Mouse (Mus musculus) heart, embryonic 13.5 days (tissue): ENCODE data around the gene Cobll1. TPM values are rescaled to one million over a fixed set of nuclear protein-coding genes. Genes with fewer than 3 reads are reported as not detected.
A peak's percentile ranks its signal among the peaks of the same experiment; 100 is the strongest.

Experiments
- ATAC-seq: fragments of 200-750 bp; cut with Nextera tagmentation; 2 replicates; pipeline ENCODE4 v1.8.0; 2017; ENCODE audit warnings: moderate TSS enrichment; ENCODE audit not compliant: insufficient number of reproducible peaks, low FRiP score, low TSS enrichment; ENCODE audit errors: extremely low read depth
- H3K27ac ChIP-seq: fragments of 300-500 bp; sonication (generic); replicated peaks from 2 replicates; pipeline ENCODE4 v1.5.1; 2015; ENCODE audit warnings: moderate library complexity, mild to moderate bottlenecking, inconsistent platforms
- H3K27me3 ChIP-seq: fragments of 300-500 bp; sonication (generic); replicated peaks from 2 replicates; pipeline ENCODE4 v1.6.1; 2015; ENCODE audit warnings: mild to moderate bottlenecking, inconsistent platforms
- H3K36me3 ChIP-seq: fragments of 300-500 bp; sonication (generic); 2 replicates; pipeline ENCODE4 v1.6.1; 2015; ENCODE audit warnings: mild to moderate bottlenecking, inconsistent platforms
- H3K4me1 ChIP-seq: fragments of 300-500 bp; sonication (generic); 2 replicates; pipeline ENCODE4 v1.6.1; 2015; ENCODE audit warnings: inconsistent platforms
- H3K4me2 ChIP-seq: fragments of 300-500 bp; sonication (generic); 2 replicates; pipeline ENCODE4 v1.6.1; 2015; ENCODE audit warnings: inconsistent platforms, mild to moderate bottlenecking, moderate library complexity
- H3K4me3 ChIP-seq: fragments of 300-500 bp; sonication (generic); 2 replicates; pipeline ENCODE4 v1.5.1; 2015; ENCODE audit warnings: moderate library complexity, mild to moderate bottlenecking, inconsistent platforms
- H3K9ac ChIP-seq: fragments of 300-500 bp; sonication (generic); 2 replicates; pipeline ENCODE4 v1.6.1; 2015; ENCODE audit warnings: inconsistent platforms, mild to moderate bottlenecking, moderate library complexity
- H3K9me3 ChIP-seq: fragments of 300-500 bp; sonication (generic); 2 replicates; pipeline ENCODE4 v1.6.1; 2016; ENCODE audit warnings: inconsistent platforms
- WGBS: fragments of 180-500 bp; shearing (Covaris S2); methylation state at CpG from one replicate; pipeline ENCODE4 v1.1.7; 2015; ENCODE audit warnings: mixed read lengths; 5-methylcytosine and 5-hydroxymethylcytosine counted together
- polyA plus RNA-seq: library from polyadenylated mRNA; unstranded; fragments of >200 nt; fragmentation: Nextera tagmentation; extraction: Ambion mirVana; gene quantifications from 2 replicates; pipeline ENCODE4 v1.2.1, GENCODE M21; 2015

The Cobll1 gene
- polyA plus RNA-seq, 1 experiment from 2014 or later, result 8.1 TPM

DNA sequence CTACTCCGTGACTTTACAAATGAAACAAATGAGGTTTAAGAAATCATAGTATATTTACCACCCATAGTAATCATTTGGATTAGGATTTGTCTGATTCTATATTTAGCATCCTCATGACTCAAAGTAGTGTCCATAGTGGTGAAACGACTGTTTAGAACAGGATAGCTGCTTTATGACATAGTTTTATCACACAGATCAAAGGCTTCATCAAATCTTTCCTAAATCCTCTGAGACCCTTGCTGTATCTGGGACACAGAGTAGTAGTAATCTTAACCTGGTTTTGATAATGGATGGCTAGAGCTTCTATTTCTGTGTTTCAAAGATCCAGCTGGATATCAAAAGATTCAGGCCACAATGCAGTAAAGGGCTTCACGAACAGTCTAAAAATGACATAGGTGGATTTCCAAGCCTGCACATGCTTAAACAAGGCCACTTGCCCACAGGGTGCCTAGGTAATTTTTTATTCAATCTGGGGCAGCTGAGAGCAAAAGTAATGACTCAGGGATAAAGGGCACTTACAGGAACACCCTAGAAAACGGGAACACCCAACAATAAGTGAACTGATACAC is 98.0 kb downstream of the Cobll1 start:
- H3K36me3 ChIP-seq, result no peaks in the 10 kb centered on the region
- no peak overlapping the region for H3K4me2 ChIP-seq
- ATAC-seq, result no peak
- no peak overlapping the region for H3K9ac ChIP-seq
- 51% methylated on average over 4 of the region's 4 CpGs for WGBS
- peaks cover 6% of the 10 kb centered on the region; the same call in 1 of the 2 replicates for H3K9me3 ChIP-seq
- no peaks in the 10 kb centered on the region for H3K27me3 ChIP-seq
- peak overlapping the region; percentile 48; the same call in 1 of the 2 replicates for H3K27ac ChIP-seq
- no peak overlapping the region for H3K4me3 ChIP-seq
- peaks cover 32% of the 10 kb centered on the region for H3K4me1 ChIP-seq

DNA sequence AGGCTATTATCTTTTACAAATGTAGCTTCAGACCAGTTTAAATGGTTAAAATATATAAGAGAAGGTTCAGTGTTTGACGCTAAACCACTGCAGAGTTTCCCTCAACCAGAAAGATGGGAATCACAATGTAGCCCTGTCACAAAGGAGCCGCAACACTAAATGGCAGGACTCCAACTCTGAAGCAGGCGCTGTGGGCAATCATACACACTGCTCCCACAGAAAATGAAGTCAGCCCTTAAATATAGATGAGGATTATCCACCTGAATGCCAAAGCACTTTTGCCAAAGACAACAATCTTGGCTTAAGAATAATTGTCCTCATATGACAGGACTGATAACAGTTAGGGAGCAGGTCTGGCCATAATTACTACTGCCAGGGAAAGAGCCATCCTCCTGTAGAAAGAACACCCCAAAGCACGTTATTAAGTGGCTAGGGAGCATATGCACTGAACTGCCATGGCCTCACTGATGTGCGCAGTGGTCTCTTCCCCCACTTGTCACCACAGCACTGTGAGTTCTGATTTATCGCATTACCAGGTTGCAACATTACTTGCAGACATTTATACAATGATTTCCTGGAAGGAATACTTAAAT is 98.8 kb downstream of the Cobll1 start:
- H3K4me1 ChIP-seq, result peaks cover 32% of the 10 kb centered on the region
- no peak overlapping the region for H3K9ac ChIP-seq
- peaks cover 6% of the 10 kb centered on the region; the same call in 1 of the 2 replicates for H3K9me3 ChIP-seq
- H3K36me3 ChIP-seq, result no peaks in the 10 kb centered on the region
- no peak for ATAC-seq
- 28% methylated on average over 6 of the region's 6 CpGs for WGBS
- peak overlapping the region; percentile 33 for H3K27ac ChIP-seq
- 0 out of 2 replicates have a peak overlapping the region, but pooled peaks have one; percentile 1 for H3K4me2 ChIP-seq
- no peaks in the 10 kb centered on the region for H3K27me3 ChIP-seq
- H3K4me3 ChIP-seq, result no peak overlapping the region

DNA sequence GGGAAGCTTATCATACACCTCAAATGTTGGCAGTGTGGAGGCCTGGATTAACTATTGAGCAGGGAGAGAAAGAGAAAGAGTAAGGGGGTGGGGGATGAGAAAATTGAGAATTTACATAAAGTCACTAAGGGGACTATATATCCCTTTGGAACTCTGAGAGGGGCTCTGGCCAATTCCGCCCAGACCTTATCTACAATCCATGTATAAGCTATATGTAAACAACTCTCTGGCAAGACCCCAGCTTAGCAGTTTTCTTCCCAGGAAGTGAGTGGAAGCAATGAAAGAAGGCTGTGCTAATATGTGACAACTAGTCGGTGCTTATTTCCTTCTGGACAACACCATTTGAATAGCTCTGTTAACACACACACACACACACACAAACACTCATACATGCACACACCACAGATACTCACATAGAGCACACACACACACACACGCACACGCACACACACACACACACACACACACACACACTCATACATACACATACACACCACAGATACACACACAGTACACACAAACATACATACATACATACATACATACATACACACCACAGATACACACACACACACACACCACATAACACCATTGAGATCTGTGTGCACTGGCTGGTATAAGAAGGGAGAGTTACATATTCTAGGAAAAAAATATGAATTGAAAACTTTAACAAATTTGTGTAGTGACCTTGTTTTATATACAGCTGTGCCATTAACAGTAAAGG is 99.4 kb downstream of the Cobll1 start:
- H3K9me3 ChIP-seq, result peaks cover 6% of the 10 kb centered on the region; the same call in 1 of the 2 replicates
- peak overlapping the region; percentile 36 for H3K27ac ChIP-seq
- no peak overlapping the region for H3K9ac ChIP-seq
- H3K4me3 ChIP-seq, result no peak overlapping the region
- no peak; the same call in 1 of the 2 replicates for ATAC-seq
- H3K36me3 ChIP-seq, result no peaks in the 10 kb centered on the region
- peaks cover 32% of the 10 kb centered on the region for H3K4me1 ChIP-seq
- no peaks in the 10 kb centered on the region for H3K27me3 ChIP-seq
- H3K4me2 ChIP-seq, result 0 out of 2 replicates have a peak overlapping the region, but pooled peaks have one; percentile 1
- 73% methylated on average over 4 of the region's 4 CpGs for WGBS

DNA sequence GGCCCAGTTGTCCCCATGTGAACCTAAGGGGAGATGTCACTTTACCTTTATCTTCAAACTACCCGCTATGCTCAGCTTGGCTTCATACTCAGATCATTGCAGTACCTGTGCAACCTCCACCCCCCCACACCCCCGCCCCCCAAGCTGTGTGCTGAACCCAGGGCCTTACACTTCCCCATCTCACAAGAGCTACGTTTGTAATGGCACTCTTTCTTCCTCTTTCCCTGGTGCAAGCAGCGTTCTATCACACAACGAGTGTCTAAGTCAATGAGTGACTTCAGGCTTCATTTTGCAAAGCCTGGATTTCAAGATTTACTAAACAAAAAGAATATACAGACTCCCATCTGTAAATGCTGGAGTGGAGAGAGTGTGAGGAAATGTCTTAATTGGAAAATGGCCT is 100.2 kb downstream of the Cobll1 start:
- WGBS, result 74% methylated on average over 5 of the region's 5 CpGs
- H3K4me3 ChIP-seq, result no peak overlapping the region
- H3K36me3 ChIP-seq, result no peaks in the 10 kb centered on the region
- no peak overlapping the region for H3K9ac ChIP-seq
- peaks cover 32% of the 10 kb centered on the region for H3K4me1 ChIP-seq
- ATAC-seq, result no peak
- peak overlapping the region; percentile 36; the same call in 1 of the 2 replicates for H3K27ac ChIP-seq
- peaks cover 6% of the 10 kb centered on the region; the same call in 1 of the 2 replicates for H3K9me3 ChIP-seq
- H3K27me3 ChIP-seq, result no peaks in the 10 kb centered on the region
- H3K4me2 ChIP-seq, result no peak overlapping the region

DNA sequence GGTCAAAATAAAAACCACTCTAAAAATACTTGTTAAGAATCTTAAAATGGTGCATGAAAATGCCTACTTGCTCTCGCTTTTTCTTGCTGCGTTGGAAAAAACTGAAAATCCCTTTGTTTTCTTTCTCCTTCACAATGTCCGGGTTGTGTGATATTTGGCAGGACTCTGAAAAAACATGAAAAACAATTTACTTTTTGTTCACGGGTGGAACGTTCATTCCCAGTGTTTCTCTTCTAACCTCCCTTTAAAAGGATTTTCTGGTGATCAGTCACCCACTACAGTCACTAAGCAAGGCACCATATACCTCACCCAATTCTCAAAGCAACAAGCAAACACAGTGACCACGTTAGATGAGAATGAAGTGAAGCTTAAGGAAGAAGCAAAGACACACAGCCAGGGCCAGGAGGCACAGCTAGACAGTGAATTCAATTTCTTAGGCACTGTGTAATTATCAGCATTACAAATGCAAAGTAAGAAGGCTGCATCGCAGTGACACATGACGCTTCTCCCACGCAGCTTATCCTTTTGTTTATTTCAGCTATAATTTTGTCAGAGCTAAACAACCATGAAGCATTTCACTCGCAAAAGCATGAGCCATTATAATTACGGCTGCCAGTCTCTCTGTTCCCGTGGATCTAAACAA is 112.9 kb downstream of the Cobll1 start:
- 85% methylated on average over 12 of the region's 12 CpGs for WGBS
- Histone ChIP-seq H3K4me1 (peaks cover 16% of the 10 kb centered on the region), H3K36me3 (peaks cover 11% of the 10 kb centered on the region), H3K9me3 (no peaks in the 10 kb centered on the region), H3K9ac (no peak overlapping the region), H3K4me3 (no peak overlapping the region), H3K27ac (no peak overlapping the region), H3K27me3 (no peaks in the 10 kb centered on the region), H3K4me2 (no peak overlapping the region)
- ATAC-seq, result no peak

DNA sequence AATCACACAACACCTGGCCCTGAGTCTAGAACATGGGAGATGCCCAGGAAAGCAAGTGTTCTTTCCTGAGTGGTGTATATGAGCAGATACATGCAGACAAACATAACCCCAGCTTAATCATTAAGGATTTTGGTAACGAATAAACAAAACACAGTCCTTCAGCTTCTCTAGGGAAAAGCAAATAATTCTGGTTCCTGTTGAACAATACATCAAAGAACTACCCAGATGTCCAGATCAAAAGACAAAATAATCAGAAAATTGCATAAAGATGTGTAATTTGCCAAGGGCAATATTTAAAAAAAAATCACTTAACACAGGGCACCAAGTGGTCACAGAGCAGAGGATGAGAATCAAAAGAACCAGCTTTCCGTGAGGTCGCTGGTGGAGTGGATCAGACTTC is 115.5 kb downstream of the Cobll1 start:
- no peak overlapping the region for H3K4me2 ChIP-seq
- no peak for ATAC-seq
- H3K27me3 ChIP-seq, result no peaks in the 10 kb centered on the region
- H3K27ac ChIP-seq, result no peak overlapping the region
- H3K9ac ChIP-seq, result no peak overlapping the region
- 85% methylated on average over 3 of the region's 3 CpGs for WGBS
- H3K4me1 ChIP-seq, result peaks cover 23% of the 10 kb centered on the region
- no peak overlapping the region for H3K4me3 ChIP-seq
- no peaks in the 10 kb centered on the region for H3K9me3 ChIP-seq
- peaks cover 8% of the 10 kb centered on the region for H3K36me3 ChIP-seq

DNA sequence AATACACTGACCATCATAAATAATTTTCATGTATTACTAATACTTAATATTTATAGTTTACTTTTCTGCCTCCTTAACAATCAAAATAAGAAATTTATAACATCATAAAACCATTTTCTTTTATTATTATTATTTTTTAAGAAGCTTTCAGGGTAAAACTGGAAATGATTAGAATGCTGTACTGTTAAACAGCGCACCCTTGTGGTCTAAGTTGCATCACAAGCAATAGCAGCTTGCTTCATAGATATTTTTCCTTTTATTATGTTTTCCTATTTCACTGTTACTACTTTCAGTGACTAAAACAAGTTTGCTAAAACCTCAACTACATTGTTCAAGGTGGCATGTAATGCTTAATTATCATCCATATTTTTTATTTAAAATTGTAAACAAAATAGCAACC is 117.8 kb downstream of the Cobll1 start:
- Histone ChIP-seq H3K9ac (no peak overlapping the region), H3K4me1 (peaks cover 26% of the 10 kb centered on the region), H3K27ac (no peak overlapping the region), H3K4me2 (no peak overlapping the region), H3K36me3 (peaks cover 8% of the 10 kb centered on the region), H3K9me3 (no peaks in the 10 kb centered on the region), H3K4me3 (no peak overlapping the region), H3K27me3 (no peaks in the 10 kb centered on the region)
- 8% methylated on average over 1 of the region's 1 CpGs for WGBS
- no peak for ATAC-seq

DNA sequence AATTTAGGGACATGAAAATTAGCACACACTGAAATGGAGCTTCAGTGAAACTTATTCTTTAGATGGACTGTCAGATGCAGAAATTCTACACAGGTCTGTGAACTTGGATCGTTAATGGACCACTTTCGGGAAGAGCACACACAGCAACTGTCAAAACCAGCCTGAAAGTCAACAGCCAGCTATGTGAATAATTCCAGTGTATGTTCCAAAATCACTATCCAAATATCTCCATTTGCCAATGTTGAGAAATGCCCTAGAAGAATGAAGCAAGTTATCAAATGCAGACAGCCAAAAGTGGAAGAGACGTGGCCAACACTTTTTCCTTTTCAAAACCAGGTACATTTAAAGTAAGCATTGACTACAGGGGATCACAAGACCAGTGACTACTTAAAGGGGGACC is 118.2 kb downstream of the Cobll1 start:
- ATAC-seq, result no peak
- H3K4me3 ChIP-seq, result no peak overlapping the region
- H3K4me1 ChIP-seq, result peaks cover 29% of the 10 kb centered on the region
- H3K27ac ChIP-seq, result no peak overlapping the region
- H3K27me3 ChIP-seq, result no peaks in the 10 kb centered on the region
- H3K36me3 ChIP-seq, result peaks cover 8% of the 10 kb centered on the region
- no peak overlapping the region for H3K9ac ChIP-seq
- H3K4me2 ChIP-seq, result no peak overlapping the region
- 62% methylated on average over 3 of the region's 3 CpGs for WGBS
- H3K9me3 ChIP-seq, result no peaks in the 10 kb centered on the region

DNA sequence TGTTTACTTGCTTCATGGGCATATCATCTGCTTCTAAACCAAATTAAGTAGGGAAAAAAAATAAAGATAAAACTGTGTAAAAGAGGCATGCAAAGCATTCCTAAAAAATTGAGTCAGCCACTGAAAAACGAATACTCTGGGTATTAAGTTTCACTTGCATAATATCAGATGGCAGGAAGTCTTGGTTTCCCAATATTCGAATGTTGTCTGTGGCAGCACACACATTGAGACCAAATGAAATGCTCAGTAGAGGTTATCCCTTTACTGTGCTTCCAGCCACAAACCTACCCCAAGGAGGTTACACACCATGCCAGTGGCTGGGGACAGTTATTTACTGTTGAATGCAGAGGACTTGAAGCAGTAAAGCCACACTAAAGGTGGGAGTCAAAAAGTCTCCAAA is 119.1 kb downstream of the Cobll1 start:
- H3K9ac ChIP-seq, result no peak overlapping the region
- peaks cover 29% of the 10 kb centered on the region for H3K4me1 ChIP-seq
- ATAC-seq, result no peak
- 46% methylated on average over 2 of the region's 2 CpGs for WGBS
- no peaks in the 10 kb centered on the region for H3K9me3 ChIP-seq
- H3K4me3 ChIP-seq, result no peak overlapping the region
- H3K27ac ChIP-seq, result no peak overlapping the region
- no peaks in the 10 kb centered on the region for H3K36me3 ChIP-seq
- H3K4me2 ChIP-seq, result no peak overlapping the region
- no peaks in the 10 kb centered on the region for H3K27me3 ChIP-seq

DNA sequence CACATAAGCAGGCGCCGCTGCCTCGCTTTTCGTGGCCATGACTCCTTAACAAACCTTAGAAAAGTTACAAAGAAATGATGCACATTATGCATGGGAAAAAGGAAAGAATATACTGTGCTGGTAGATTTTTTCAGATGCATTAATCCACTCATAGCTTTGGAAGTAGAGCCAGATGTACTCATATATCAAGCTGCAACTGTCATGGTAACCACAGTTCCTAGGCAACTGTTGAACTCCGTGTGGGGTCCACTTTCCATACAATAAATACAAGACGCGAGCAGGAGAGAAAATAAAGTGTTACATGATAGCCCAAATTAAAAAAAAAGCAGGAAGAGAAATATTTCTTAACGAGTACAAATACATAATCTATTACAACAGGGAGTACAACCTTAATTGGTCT is 119.5 kb downstream of the Cobll1 start:
- Histone ChIP-seq H3K27ac (no peak overlapping the region), H3K4me3 (no peak overlapping the region), H3K27me3 (no peaks in the 10 kb centered on the region), H3K36me3 (no peaks in the 10 kb centered on the region), H3K4me2 (no peak overlapping the region), H3K9ac (no peak overlapping the region), H3K4me1 (peaks cover 29% of the 10 kb centered on the region), H3K9me3 (no peaks in the 10 kb centered on the region)
- no peak for ATAC-seq
- WGBS, result 83% methylated on average over 8 of the region's 8 CpGs

DNA sequence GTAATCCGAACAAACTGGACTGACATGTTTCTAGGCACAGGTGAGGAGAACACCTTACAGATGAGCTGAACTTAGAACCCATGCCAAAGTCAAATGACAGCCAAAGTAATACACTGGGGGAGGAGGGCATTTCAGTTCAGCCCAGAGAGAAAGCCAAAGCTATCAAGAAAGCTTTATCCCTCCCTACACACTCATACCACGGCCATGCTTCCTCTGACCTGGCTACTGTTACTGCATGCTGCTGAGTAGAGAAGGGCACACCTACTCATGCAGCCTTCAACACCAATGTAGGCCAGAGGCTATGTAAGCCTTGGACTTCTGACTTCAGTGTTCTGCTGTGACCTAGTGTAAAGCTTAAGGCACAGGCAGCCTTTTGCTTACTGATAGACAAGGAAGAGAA is 120.1 kb downstream of the Cobll1 start:
- H3K9ac ChIP-seq, result no peak overlapping the region
- H3K4me1 ChIP-seq, result peaks cover 33% of the 10 kb centered on the region
- ATAC-seq, result no peak
- H3K27me3 ChIP-seq, result no peaks in the 10 kb centered on the region
- no peaks in the 10 kb centered on the region for H3K9me3 ChIP-seq
- H3K4me3 ChIP-seq, result no peak overlapping the region
- no peak overlapping the region for H3K4me2 ChIP-seq
- no peak overlapping the region for H3K27ac ChIP-seq
- no peaks in the 10 kb centered on the region for H3K36me3 ChIP-seq
- WGBS, result 56% methylated on average over 2 of the region's 2 CpGs
